Mouse (Mus musculus): ENCODE results near the gene C2cd2l. TPM values are rescaled to one million over a fixed set of nuclear protein-coding genes. Genes with fewer than 3 reads are reported as not detected.

The C2cd2l gene
- polyA plus RNA-seq, 1 experiment: 18.8 TPM

DNA sequence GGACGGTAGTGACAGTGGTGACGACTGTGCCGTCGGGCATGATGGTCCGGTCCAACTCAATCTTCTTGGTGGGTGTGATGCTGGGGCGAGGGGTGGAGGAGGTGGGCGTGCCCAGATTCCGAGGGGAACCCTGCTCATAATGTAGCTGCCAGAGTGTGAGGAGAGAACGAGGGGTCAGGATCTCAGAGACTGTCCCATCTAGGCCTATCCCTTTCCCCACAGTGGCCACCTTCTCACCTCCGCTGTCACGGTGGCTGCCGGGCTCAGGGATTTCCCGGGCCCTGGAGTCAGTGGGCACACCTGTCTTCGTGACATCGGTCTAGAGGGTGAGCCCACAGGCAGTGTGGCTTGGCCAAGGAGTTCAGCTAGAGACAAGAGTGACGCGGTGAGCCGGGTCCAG lies 5.2 kb downstream of the C2cd2l start:
- Histone ChIP-seq H3K4me3 (ENCODE audit: insufficient read depth, poor library complexity, severe bottlenecking) (no peak overlapping the region), H3K36me3 (ENCODE audit: control insufficient read depth, insufficient read depth) (peaks cover 4% of the 10 kb centered on the region)
- TF ChIP-seq USF1 (IDR thresholded peaks at IDR 0.05; ENCODE audit: low read depth): no peak
- no peak for TF ChIP-seq FOSL1 (IDR thresholded peaks at IDR 0.05; ENCODE audit: insufficient read depth, low read length, poor library complexity, severe bottlenecking)

GRCm38 (mm10) chr9:44314257-44314547 lies 5.9 kb downstream of the C2cd2l start:
- peaks cover 18% of the 10 kb centered on the region for H3K79me2 ChIP-seq (ENCODE audit: control insufficient read depth, insufficient read depth)
- peaks cover 4% of the 10 kb centered on the region for H3K36me3 ChIP-seq (ENCODE audit: control insufficient read depth, insufficient read depth)

More for the DNA sequence above, 5.2 kb downstream of the C2cd2l start:
- Histone ChIP-seq H3K79me3 (ENCODE audit: low read depth) (peaks cover 2% of the 10 kb centered on the region), H3K27me3 (ENCODE audit: control insufficient read depth, insufficient read depth, insufficient read length) (no peaks in the 10 kb centered on the region), H3K79me2 (ENCODE audit: control insufficient read depth, insufficient read depth) (peaks cover 21% of the 10 kb centered on the region), H3ac (ENCODE audit: control insufficient read depth, insufficient read length, low read depth) (no peak overlapping the region)

GRCm38 (mm10) chr9:44313476-44314256 lies 6.4 kb downstream of the C2cd2l start:
- Histone ChIP-seq H3K36me3 (ENCODE audit: control insufficient read depth, insufficient read depth) (peaks cover 4% of the 10 kb centered on the region), H3K27me3 (ENCODE audit: control insufficient read depth, insufficient read depth, insufficient read length) (no peaks in the 10 kb centered on the region), H3K79me3 (ENCODE audit: low read depth) (no peaks in the 10 kb centered on the region), H3K4me3 (ENCODE audit: insufficient read depth, poor library complexity, severe bottlenecking) (no peak overlapping the region), H3ac (ENCODE audit: control insufficient read depth, insufficient read length, low read depth) (no peak overlapping the region), H3K79me2 (ENCODE audit: control insufficient read depth, insufficient read depth) (peaks cover 12% of the 10 kb centered on the region)
- TF ChIP-seq MYOD1 (IDR thresholded peaks at IDR 0.05; ENCODE audit: control insufficient read depth, insufficient read length, low read depth) (no peak), FOSL1 (IDR thresholded peaks at IDR 0.05; ENCODE audit: insufficient read depth, low read length, poor library complexity, severe bottlenecking) (no peak), CEBPB (IDR thresholded peaks at IDR 0.05; ENCODE audit: low read depth) (no peak), MAX (IDR thresholded peaks at IDR 0.05) (no peak)

More at GRCm38 (mm10) chr9:44314257-44314547, 5.9 kb downstream of the C2cd2l start:
- TF ChIP-seq USF1 (IDR thresholded peaks at IDR 0.05; ENCODE audit: low read depth) (no peak), CTCF (IDR thresholded peaks at IDR 0.05; ENCODE audit: control insufficient read depth, insufficient read depth, insufficient read length) (no peak), MAX (IDR thresholded peaks at IDR 0.05) (no peak), FOSL1 (IDR thresholded peaks at IDR 0.05; ENCODE audit: insufficient read depth, low read length, poor library complexity, severe bottlenecking) (no peak), MYOG (IDR thresholded peaks at IDR 0.05; ENCODE audit: control insufficient read depth, extremely low read depth, insufficient read length) (no peak), MYOD1 (IDR thresholded peaks at IDR 0.05; ENCODE audit: control insufficient read depth, insufficient read length, low read depth) (no peak), CEBPB (IDR thresholded peaks at IDR 0.05; ENCODE audit: low read depth) (no peak)
- Histone ChIP-seq H3K79me3 (ENCODE audit: low read depth) (no peaks in the 10 kb centered on the region), H3K4me3 (ENCODE audit: insufficient read depth, poor library complexity, severe bottlenecking) (no peak overlapping the region), H3ac (ENCODE audit: control insufficient read depth, insufficient read length, low read depth) (no peak overlapping the region), H3K27me3 (ENCODE audit: control insufficient read depth, insufficient read depth, insufficient read length) (no peaks in the 10 kb centered on the region)

- Histone ChIP-seq H3K4me3 (ENCODE audit: insufficient read depth, poor library complexity, severe bottlenecking) (no peak overlapping the region), H3K79me3 (ENCODE audit: low read depth) (no peaks in the 10 kb centered on the region), H3K79me2 (ENCODE audit: control insufficient read depth, insufficient read depth) (no peaks in the 10 kb centered on the region), H3ac (ENCODE audit: control insufficient read depth, insufficient read length, low read depth) (no peak overlapping the region), H3K36me3 (ENCODE audit: control insufficient read depth, insufficient read depth) (peaks cover 4% of the 10 kb centered on the region), H3K27me3 (ENCODE audit: control insufficient read depth, insufficient read depth, insufficient read length) (no peaks in the 10 kb centered on the region)
- TF ChIP-seq MYOG (IDR thresholded peaks at IDR 0.05; ENCODE audit: control insufficient read depth, extremely low read depth, insufficient read length) (no peak), CTCF (IDR thresholded peaks at IDR 0.05; ENCODE audit: control insufficient read depth, insufficient read depth, insufficient read length) (no peak), MAX (IDR thresholded peaks at IDR 0.05) (no peak), USF1 (IDR thresholded peaks at IDR 0.05; ENCODE audit: low read depth) (no peak)
Observed at GRCm38 (mm10) chr9:44311136-44312134, 8.7 kb downstream of the C2cd2l start.

DNA sequence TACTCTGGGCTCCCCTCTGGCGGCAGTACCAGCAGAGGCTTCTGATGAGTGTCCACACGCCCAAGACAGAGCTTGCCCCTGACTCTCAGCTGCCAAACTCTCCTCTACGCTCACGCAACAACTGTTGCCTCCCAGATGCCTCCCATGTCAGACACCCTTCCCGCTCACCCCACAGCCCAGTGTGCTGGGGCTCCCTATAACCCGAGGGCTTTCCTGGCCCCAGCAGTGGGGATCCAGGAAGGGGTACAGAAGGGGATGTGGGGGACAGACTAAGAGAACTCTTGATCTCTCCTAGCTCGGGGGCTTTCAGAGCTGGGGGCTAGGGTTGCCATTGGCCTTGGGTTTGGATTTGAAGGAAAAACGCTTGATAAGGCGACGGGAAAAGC lies 9.3 kb downstream of the C2cd2l start:
- no peak overlapping the region for H3K4me3 ChIP-seq (ENCODE audit: insufficient read depth, poor library complexity, severe bottlenecking)
- no peak for TF ChIP-seq MAX (IDR thresholded peaks at IDR 0.05)

GRCm38 (mm10) chr9:44309756-44310155 lies 10.3 kb downstream of the C2cd2l start:
- H3K79me3 ChIP-seq (ENCODE audit: low read depth): peaks cover 4% of the 10 kb centered on the region
- no peak overlapping the region for H3K4me3 ChIP-seq (ENCODE audit: insufficient read depth, poor library complexity, severe bottlenecking)
- H3K27me3 ChIP-seq (ENCODE audit: control insufficient read depth, insufficient read depth, insufficient read length): no peaks in the 10 kb centered on the region
- TF ChIP-seq CTCF (IDR thresholded peaks at IDR 0.05; ENCODE audit: control insufficient read depth, insufficient read depth, insufficient read length) (no peak), FOSL1 (IDR thresholded peaks at IDR 0.05; ENCODE audit: insufficient read depth, low read length, poor library complexity, severe bottlenecking) (no peak), MYOD1 (IDR thresholded peaks at IDR 0.05; ENCODE audit: control insufficient read depth, insufficient read length, low read depth) (no peak), CEBPB (IDR thresholded peaks at IDR 0.05; ENCODE audit: low read depth) (no peak), MAX (IDR thresholded peaks at IDR 0.05) (no peak), USF1 (IDR thresholded peaks at IDR 0.05; ENCODE audit: low read depth) (no peak), MYOG (IDR thresholded peaks at IDR 0.05; ENCODE audit: control insufficient read depth, extremely low read depth, insufficient read length) (no peak)
- H3K79me2 ChIP-seq (ENCODE audit: control insufficient read depth, insufficient read depth): peaks cover 7% of the 10 kb centered on the region
- H3ac ChIP-seq (ENCODE audit: control insufficient read depth, insufficient read length, low read depth): no peak overlapping the region
- H3K36me3 ChIP-seq (ENCODE audit: control insufficient read depth, insufficient read depth): peaks cover 4% of the 10 kb centered on the region

More for the DNA sequence above, 9.3 kb downstream of the C2cd2l start:
- Histone ChIP-seq H3K27me3 (ENCODE audit: control insufficient read depth, insufficient read depth, insufficient read length) (no peaks in the 10 kb centered on the region), H3ac (ENCODE audit: control insufficient read depth, insufficient read length, low read depth) (no peak overlapping the region), H3K36me3 (ENCODE audit: control insufficient read depth, insufficient read depth) (peaks cover 4% of the 10 kb centered on the region), H3K79me3 (ENCODE audit: low read depth) (no peaks in the 10 kb centered on the region), H3K79me2 (ENCODE audit: control insufficient read depth, insufficient read depth) (no peaks in the 10 kb centered on the region)
